Mouse (Mus musculus) thymus, adult 2 months (tissue): ENCODE measurements around the gene Abcc12. TPM values are rescaled to one million over a fixed set of nuclear protein-coding genes. Genes with fewer than 3 reads are reported as not detected.

ENCODE experiments used
- DNase-seq: peaks from one replicate; pipeline ENCODE4 v3.0.0; 2021
- H3K27ac ChIP-seq: fragments of 200-500 bp; 2 replicates; pipeline ENCODE4 v1.5.1; 2012; ENCODE audit warnings: low read length, control low read depth; ENCODE audit not compliant: control insufficient read depth, insufficient read depth
- H3K27me3 ChIP-seq: fragments of 200-500 bp; 2 replicates; pipeline ENCODE4 v1.6.1; 2012; ENCODE audit warnings: mild to moderate bottlenecking, low read length, moderate library complexity, mixed read lengths; ENCODE audit not compliant: control insufficient read depth, insufficient read depth
- H3K36me3 ChIP-seq: fragments of 200-500 bp; 2 replicates; pipeline ENCODE4 v1.6.1; 2012; ENCODE audit warnings: mild to moderate bottlenecking, low read length, moderate library complexity; ENCODE audit not compliant: control insufficient read depth, insufficient read depth
- H3K4me1 ChIP-seq: fragments of 200-500 bp; replicated peaks from 2 replicates; pipeline ENCODE4 v1.6.1; 2012; ENCODE audit warnings: low read length; ENCODE audit not compliant: control insufficient read depth, insufficient read depth
- H3K4me3 ChIP-seq: fragments of 200-500 bp; 2 replicates; pipeline ENCODE4 v1.5.1; 2012; ENCODE audit warnings: mild to moderate bottlenecking, low read length, control low read depth, moderate library complexity; ENCODE audit not compliant: control insufficient read depth, insufficient read depth
- CTCF ChIP-seq: fragments of 200-500 bp; IDR thresholded peaks from 2 replicates; pipeline ENCODE4 v1.5.1; 2012; ENCODE audit warnings: mild to moderate bottlenecking, control low read depth, low read length, moderate library complexity, borderline replicate concordance; ENCODE audit not compliant: control insufficient read depth, poor library complexity, insufficient read depth; ENCODE audit errors: extremely low read depth
- POLR2A ChIP-seq: fragments of 200-500 bp; IDR thresholded peaks from 2 replicates; pipeline ENCODE4 v1.6.1; 2012; ENCODE audit warnings: mild to moderate bottlenecking, low read length, control low read depth, moderate library complexity; ENCODE audit not compliant: control insufficient read depth, poor library complexity, insufficient read depth; ENCODE audit errors: extremely low read depth
- WGBS: fragments of 180-500 bp; shearing (Covaris S2); methylation state at CpG from one replicate; pipeline ENCODE4 v1.1.7; 2018; 5-methylcytosine and 5-hydroxymethylcytosine counted together
- polyA plus RNA-seq: library from polyadenylated mRNA; depleted of rRNA; stranded (reverse); fragments of >200 nt; gene quantifications from 2 replicates; pipeline ENCODE4 v1.2.3, GENCODE M21; 2012

The Abcc12 gene
- polyA plus RNA-seq, 1 experiment, result 0.13 TPM

DNA sequence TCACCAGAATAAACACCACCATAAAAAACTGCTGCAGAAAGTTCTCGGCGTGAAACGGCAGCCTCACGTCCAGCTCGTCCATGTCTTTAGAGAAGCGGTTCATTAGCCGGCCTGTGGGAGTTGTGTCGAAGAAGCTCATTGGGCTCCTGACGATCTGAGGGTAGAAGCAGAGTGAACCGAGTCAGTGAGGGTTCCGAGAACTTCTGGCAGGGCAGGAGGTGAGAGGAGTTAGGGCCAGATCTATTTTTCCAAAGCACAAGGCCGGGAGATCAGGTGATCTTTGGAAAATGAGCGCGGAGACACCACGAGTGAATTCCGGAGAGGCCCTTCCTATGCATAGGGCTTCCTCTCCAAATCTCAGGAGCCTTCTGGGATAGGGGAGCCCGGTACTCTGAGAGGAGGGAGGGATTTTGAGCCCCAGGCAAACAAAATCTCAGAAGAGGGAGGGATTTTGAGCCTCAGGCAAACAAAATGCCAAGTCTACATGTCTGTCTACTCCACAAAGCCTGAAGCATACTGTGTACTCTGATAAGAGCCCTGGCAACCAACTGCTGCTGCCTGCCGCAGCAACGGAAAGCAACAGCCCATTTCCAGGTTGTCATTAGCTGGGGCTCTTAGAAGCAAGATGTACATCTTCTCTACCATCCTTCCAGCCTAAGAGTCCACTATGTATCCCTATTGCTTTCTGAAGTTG is 53.0 kb downstream of the Abcc12 start:
- Histone ChIP-seq H3K4me3 (no peak overlapping the region), H3K27me3 (no peaks in the 10 kb centered on the region), H3K27ac (no peak overlapping the region), H3K36me3 (no peaks in the 10 kb centered on the region), H3K4me1 (no peaks in the 10 kb centered on the region)
- WGBS, result 91% methylated on average over 19 of the region's 19 CpGs
- no peak for TF ChIP-seq POLR2A
- no peak for TF ChIP-seq CTCF
- DNase-seq, result no peak

DNA sequence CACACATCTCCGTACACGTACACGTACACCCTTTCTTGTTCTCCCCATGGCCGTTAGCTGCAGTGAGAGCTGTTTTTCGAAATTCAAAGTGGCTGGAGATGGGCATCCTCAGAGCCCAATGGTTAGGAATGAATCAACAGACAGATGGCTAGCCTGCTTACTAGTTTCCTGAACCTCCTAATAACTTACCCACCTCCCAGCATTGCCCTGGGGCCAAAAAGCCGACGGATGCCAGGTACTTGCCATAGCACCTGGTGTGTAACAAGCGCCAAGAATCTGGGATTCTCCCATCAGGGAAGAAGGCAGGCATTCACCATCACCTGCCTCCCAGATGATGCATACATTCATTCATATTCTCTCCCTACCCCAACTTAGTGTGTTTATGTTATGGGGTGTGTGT is 53.7 kb downstream of the Abcc12 start:
- WGBS, result 94% methylated on average over 8 of the region's 8 CpGs
- Histone ChIP-seq H3K4me3 (no peak overlapping the region), H3K36me3 (no peaks in the 10 kb centered on the region), H3K4me1 (no peaks in the 10 kb centered on the region), H3K27ac (no peak overlapping the region), H3K27me3 (no peaks in the 10 kb centered on the region)
- TF ChIP-seq POLR2A, result no peak
- TF ChIP-seq CTCF, result no peak
- DNase-seq, result no peak

DNA sequence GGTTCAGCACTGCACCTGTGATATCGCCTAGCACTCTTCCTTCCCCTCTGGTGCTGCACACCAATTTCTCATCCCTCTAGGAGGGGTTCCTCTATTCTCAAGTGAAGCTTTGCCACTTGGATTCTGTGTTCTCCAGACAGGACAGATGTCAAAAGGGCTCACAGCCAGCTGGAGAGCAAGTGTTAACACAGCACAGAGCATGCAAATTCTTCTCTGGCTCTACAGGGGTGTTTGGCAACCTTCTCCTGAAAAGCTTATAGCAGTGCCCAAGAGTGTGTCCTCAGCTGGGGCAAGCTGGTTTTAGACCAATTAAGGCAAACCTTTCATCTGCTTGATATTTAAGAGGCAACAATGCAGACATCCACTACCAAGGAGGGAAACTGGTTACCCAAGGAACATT is 66.3 kb downstream of the Abcc12 start:
- H3K27ac ChIP-seq, result no peak overlapping the region
- H3K36me3 ChIP-seq, result no peaks in the 10 kb centered on the region
- DNase-seq, result no peak
- 83% methylated on average over 1 of the region's 1 CpGs for whole genome bisulfite sequencing
- no peaks in the 10 kb centered on the region for H3K27me3 ChIP-seq
- H3K4me1 ChIP-seq, result no peaks in the 10 kb centered on the region
- no peak for TF ChIP-seq CTCF
- TF ChIP-seq POLR2A, result no peak
- no peak overlapping the region for H3K4me3 ChIP-seq

DNA sequence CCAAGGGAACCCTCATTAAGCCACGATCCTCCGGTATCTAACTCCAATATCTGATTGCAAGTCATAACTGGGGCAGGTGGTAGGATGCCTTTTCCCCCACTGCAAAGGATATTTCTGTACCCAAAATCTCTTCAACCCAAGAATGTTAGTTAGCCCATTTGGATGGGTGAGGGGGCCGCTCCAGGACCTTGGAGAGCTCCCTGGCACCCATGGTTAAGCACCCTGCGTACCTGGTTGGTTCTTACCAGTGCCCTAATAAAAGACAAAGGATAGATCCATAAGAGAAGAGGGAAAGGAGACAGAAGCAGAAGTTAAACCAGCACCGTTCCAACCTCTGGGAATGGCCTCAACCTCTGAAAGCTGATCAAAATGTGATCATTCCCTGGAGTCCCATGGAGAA is 67.6 kb downstream of the Abcc12 start:
- WGBS, result 75% methylated on average over 5 of the region's 5 CpGs
- Histone ChIP-seq H3K4me3 (no peak overlapping the region), H3K4me1 (no peaks in the 10 kb centered on the region), H3K27me3 (no peaks in the 10 kb centered on the region), H3K36me3 (no peaks in the 10 kb centered on the region), H3K27ac (no peak overlapping the region)
- TF ChIP-seq POLR2A, result no peak
- TF ChIP-seq CTCF, result no peak
- no peak for DNase-seq

DNA sequence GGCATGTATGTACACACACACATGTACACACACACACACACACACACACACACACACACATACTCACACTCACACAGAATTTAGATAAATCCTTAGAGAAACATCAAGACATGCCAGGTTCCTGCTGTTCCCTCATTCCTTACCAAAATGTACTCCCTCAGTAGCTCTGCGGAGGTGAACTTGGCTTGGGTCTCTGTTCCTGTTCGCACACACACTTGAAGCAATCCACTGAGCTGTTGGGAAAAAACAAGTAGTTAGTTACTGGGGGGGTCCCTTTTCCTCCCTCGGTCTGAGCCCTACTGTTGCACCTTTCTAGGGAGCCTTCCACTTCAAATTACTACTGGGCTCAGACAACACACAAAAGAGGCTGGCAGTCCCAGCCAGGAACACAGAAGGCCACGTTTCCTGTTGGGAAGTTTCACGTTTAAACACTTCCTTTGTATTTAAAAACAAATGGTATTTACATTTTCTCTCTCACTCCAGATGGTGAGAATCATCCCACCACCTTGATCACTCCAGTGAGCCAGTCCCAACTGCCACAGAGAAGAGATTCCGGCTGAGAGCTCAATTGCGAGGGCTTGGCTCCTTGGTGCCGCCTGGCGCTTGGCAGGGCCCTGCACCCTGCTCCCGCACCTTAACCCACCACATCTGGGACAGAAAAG is 68.2 kb downstream of the Abcc12 start:
- no peaks in the 10 kb centered on the region for H3K36me3 ChIP-seq
- 61% methylated on average over 10 of the region's 10 CpGs for WGBS
- no peak for DNase-seq
- no peak overlapping the region for H3K4me3 ChIP-seq
- no peaks in the 10 kb centered on the region for H3K4me1 ChIP-seq
- H3K27me3 ChIP-seq, result no peaks in the 10 kb centered on the region
- TF ChIP-seq CTCF, result no peak
- no peak for TF ChIP-seq POLR2A
- no peak overlapping the region for H3K27ac ChIP-seq

DNA sequence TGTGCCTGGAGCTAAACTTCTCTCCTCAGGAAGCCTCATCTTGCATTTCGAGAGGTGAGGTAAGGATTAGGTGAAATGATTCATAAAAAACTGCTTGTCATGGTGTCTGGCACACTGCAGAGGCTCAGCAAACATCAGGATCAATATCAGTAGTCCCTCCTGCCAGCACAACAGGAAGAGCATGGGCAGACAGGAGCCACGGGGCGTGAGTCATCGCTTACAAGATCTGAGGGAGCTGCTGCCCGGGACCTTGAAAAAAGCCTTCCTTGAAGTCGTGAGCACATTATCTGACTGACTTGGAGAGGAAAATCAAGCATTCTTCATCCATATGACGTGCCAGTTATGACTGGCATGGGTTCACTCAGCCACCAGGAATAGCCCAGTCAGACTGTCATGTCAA is 79.1 kb downstream of the Abcc12 start:
- H3K27me3 ChIP-seq, result no peaks in the 10 kb centered on the region
- H3K4me1 ChIP-seq, result no peaks in the 10 kb centered on the region
- no peak overlapping the region for H3K4me3 ChIP-seq
- no peaks in the 10 kb centered on the region for H3K36me3 ChIP-seq
- no peak for DNase-seq
- TF ChIP-seq CTCF (no peak), POLR2A (no peak)
- no peak overlapping the region for H3K27ac ChIP-seq
- 32% methylated on average over 7 of the region's 7 CpGs for WGBS

DNA sequence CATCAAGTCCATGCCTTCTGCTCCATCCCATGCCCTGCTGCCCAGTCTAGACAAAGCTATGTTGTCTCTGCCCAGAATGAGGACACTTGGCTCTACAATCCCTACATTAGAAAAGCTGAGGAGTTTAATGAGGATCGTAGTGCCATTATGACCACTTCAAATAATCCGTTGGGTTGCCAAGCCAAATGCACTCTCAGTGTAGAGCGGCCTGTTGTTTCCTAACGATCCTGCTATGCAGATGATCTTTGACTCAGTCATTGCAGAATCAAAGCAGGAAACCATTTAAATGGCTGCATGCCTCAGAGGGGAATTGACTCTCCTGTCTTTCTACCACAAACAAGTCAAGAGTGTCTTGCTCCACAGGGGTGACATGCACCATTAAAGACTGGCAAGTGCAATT is 85.4 kb downstream of the Abcc12 start:
- no peak overlapping the region for H3K27ac ChIP-seq
- DNase-seq, result no peak
- H3K4me1 ChIP-seq, result no peaks in the 10 kb centered on the region
- 92% methylated on average over 4 of the region's 4 CpGs for WGBS
- H3K4me3 ChIP-seq, result no peak overlapping the region
- no peaks in the 10 kb centered on the region for H3K36me3 ChIP-seq
- no peak for TF ChIP-seq CTCF
- TF ChIP-seq POLR2A, result no peak
- H3K27me3 ChIP-seq, result no peaks in the 10 kb centered on the region
